Mouse (Mus musculus) splenic B cell, adult 2 months (primary cell): ENCODE results near the gene Prkab1.
A peak's percentile ranks its signal among the peaks of the same experiment; 100 is the strongest.

Experiments
- DNase-seq: peaks from one replicate; pipeline ENCODE4 v3.0.0-alpha.2; 2011; ENCODE audit warnings: low read depth, low spot score
- H3K27me3 ChIP-seq: 2 replicates; pipeline ENCODE4 v1.6.1; 2012; ENCODE audit warnings: mild to moderate bottlenecking, low read length, moderate library complexity, mixed read lengths; ENCODE audit not compliant: control insufficient read depth, poor library complexity, insufficient read depth, severe bottlenecking
- H3K36me3 ChIP-seq: 2 replicates; pipeline ENCODE4 v1.6.1; 2012; ENCODE audit warnings: mild to moderate bottlenecking, low read length, moderate library complexity, mixed read lengths; ENCODE audit not compliant: control insufficient read depth, poor library complexity, insufficient read depth, severe bottlenecking

Gene Prkab1

DNA sequence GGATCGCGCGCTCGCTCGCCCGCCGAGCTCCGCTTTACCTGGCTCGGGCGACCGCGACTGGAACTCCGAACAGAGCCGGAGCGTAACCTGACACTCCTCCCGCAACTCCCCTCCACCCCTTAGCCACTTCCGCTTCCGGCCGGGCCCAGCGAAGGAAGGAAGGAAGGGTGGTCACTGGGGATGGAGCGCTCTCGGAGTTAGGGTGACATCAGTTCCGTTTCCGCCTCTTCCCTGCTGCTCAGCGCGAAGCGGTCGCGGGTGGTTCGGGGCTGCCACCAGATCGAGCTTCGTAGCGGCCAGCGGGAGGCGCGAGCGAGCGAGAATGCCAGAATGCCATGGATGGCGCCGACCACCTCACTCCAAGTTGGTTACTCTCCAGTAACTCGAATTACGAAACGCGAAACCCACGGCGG is at the start of gene Prkab1:
Gene Prkab1 (minus strand): TSS at position 182 of the 413 bp plus-strand sequence.
- DNase-seq: peak; percentile 95
- Histone ChIP-seq H3K36me3 (peaks cover 8% of the 10 kb centered on the region), H3K27me3 (no peaks in the 10 kb centered on the region)

DNA sequence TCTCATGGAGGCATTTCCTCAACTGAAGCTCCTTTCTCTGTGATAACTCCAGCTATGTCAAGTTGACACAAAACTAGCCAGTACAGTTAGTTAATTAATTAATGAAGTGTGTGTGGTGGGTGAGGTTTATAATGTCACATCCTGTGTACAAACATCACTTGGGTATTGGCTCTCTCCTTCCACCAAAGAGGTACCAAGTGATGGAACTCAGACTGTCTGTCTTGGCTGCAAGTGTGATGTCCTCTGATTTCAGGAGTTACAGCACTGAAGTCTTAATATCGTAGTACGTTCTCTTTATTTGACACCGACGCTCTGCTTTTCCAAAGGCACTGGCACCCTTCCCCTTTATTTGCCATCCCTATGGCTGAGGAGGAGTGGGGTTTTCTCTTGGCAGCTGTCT is 45.3 kb upstream of the Prkab1 start:
- no peaks in the 10 kb centered on the region for H3K36me3 ChIP-seq
- no peak for DNase-seq
- no peaks in the 10 kb centered on the region for H3K27me3 ChIP-seq

DNA sequence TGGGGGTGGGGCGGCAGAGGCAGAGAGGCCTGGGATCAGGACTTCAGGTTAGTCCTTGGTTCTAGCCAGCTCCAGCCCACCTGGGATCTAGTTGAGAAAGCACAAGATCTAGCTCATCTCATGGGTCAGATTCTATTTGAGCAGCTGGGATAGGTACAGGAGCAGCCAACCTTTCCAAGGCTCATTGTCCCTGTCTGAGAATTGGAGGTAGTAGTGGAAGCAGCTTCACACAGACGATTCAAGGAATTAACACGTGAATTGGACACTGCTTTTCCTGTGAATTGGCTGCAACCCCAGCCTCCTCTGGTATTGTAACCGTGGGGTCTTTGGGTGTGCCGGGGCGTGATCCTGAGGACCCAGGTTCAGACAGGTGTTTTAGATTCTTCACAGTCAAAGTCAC is 28.5 kb upstream of the Prkab1 start:
- no peak for DNase-seq
- no peaks in the 10 kb centered on the region for H3K36me3 ChIP-seq

DNA sequence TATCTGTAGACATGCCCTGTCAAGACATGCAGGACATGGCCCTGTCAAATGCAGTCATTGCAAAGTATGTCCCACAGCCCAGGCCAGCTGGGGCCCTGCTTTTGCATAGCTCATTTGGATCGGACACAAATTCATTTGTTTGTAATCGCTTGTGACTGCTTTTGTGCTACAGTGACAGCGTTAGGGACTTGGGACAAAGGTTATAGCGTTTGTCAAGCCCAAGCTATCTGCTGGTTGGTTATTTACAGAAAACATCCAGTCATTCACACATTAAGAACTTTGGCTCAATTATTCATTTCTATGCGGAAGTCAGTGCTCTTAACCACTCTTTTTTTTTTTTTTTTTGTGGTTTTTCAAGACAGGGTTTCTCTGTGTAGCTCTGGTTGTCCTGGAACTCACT is 27.9 kb upstream of the Prkab1 start:
- Histone ChIP-seq H3K36me3 (no peaks in the 10 kb centered on the region), H3K27me3 (no peaks in the 10 kb centered on the region)
- DNase-seq: no peak

More for the DNA sequence above, 28.5 kb upstream of the Prkab1 start:
- no peaks in the 10 kb centered on the region for H3K27me3 ChIP-seq

DNA sequence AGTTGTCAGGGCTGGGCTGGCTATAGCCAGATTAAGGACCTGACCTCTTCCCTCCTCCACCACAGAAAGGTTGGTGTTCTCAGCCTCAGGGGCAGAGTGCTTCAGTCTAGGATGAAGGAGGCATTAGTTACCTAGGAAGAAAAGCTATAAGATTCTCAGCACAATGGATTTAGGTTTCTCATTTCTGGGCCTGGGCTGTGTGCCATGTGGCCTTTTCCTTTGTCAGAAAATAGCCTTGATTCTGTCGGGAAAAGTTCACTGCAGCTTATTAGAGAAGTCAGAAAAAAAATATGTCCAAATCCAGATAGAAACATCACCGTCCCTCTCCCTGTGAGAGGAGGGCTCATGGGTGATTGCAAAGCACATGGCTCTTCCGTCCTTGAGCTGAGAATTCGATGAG is 25.5 kb upstream of the Prkab1 start:
- Histone ChIP-seq H3K36me3 (no peaks in the 10 kb centered on the region), H3K27me3 (no peaks in the 10 kb centered on the region)
- DNase-seq: no peak

DNA sequence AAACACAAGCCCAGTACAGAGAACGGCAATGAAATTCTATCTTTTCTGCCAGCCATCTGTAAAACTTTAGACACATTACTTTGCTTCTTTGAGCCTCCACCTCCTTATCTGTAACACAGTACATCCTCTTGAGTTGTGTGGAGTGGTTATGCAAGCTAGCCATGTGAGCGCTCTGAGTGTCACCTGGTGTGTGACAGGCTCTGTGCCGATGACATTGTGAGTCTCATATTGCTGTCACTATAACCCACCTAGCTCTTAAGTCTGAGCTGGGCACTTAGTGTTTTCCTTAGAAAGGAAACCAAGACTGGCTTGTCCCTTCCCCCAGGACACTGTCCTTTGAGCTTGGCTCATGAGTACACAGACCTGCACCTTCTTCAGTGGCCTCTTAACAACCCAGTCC is 24.0 kb upstream of the Prkab1 start:
- no peaks in the 10 kb centered on the region for H3K27me3 ChIP-seq
- no peaks in the 10 kb centered on the region for H3K36me3 ChIP-seq
- DNase-seq: no peak

DNA sequence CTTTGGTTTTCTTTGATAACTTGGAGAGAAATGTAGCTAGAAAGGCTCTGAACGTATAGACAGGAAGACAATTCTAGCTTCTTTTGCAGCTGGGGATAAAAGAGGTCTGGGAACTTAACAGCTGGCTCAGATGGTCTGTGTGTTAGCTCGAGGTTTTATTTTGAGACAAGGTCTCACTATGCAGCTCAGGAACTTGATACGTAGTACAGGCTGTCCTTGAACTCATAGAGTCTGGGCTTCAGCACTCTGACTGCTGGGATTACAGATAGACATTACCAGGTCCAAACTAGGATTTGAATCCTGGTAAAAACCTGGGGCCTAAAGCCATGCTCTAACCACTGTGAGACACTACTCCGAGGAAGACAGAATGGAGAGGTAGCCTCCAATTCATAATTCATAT is 21.9 kb upstream of the Prkab1 start:
- Histone ChIP-seq H3K27me3 (no peaks in the 10 kb centered on the region), H3K36me3 (no peaks in the 10 kb centered on the region)
- no peak for DNase-seq

DNA sequence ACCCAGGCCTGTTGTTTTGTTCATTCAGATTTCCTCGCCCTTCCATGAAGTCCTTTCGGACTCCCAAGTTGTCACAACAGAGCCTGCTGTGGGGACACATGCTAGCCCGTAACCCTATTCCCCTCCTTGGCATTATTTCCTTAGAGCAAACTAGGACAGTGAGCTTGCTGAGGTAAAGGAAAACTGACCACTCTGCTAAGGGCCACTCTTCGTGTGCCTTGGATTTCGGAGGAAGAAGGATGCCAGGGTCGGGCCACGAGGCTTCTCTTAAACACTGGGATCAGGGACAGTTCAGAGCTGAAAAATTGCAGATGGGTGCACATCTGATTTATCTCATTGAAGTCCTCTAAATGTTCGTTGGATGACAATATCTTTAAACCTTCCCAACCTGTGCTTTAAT is 21.3 kb upstream of the Prkab1 start:
- H3K36me3 ChIP-seq: no peaks in the 10 kb centered on the region
- no peak for DNase-seq
- H3K27me3 ChIP-seq: no peaks in the 10 kb centered on the region

DNA sequence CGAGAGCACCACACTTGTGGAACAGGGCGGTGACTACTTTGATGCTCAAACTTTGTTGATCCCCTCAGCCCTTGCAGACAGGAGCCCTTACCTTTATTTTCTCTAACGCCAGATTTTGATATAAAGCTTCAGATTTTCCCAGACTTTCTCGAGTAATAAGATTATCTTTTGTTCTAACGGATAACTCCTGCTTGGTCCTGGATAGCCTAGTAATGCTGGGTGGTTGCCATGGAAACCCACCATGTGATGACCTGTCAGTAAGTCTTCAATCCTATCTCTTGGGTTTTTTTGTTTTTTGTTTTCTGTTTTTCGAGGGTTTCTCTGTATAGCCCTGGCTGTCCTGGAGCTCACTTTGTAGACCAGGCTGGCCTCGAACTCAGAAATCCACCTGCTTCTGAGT is 17.9 kb upstream of the Prkab1 start:
- no peaks in the 10 kb centered on the region for H3K27me3 ChIP-seq
- no peak for DNase-seq

DNA sequence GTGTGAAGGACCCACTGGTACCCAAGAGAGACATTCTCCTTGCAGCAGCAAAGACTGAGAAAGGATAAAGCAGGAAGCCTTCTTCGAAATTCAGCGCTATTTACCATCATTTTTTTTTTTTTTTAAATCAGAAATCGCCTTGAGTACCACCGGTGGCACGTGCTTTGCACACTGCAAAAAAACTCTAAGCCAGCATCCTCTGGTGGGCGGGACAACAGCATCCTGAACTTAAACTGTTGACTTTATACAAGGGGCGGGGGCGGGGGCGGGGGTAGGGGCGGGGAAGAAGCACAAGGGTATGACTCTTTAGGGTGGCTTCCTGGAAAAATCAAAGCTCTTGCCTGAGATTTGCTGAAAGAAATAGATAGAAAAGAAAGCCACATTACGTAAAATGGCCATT is 15.4 kb upstream of the Prkab1 start:
- no peak for DNase-seq
- Histone ChIP-seq H3K27me3 (no peaks in the 10 kb centered on the region), H3K36me3 (no peaks in the 10 kb centered on the region)

More for the DNA sequence above, 17.9 kb upstream of the Prkab1 start:
- H3K36me3 ChIP-seq: no peaks in the 10 kb centered on the region

DNA sequence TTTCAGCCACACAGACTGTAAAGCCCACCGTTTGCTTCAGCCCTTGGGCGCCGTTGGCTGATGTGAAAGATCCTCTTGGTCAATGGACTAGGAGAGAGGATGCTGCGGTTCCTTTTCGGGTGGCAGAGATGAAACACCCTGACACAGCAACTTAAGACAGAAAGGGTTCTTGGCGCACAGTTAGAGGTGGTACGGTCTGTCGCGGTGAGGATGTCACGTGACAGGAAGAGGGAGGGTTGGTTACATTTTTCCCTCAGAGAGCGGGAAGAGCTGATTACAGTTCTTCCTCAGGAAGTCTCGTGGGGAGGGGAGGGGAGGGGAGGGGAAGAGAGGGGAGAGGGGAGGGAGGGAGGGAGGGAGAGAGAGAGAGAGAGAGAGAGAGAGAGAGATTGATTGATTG is 13.4 kb upstream of the Prkab1 start:
- Histone ChIP-seq H3K36me3 (no peaks in the 10 kb centered on the region), H3K27me3 (no peaks in the 10 kb centered on the region)
- no peak for DNase-seq

DNA sequence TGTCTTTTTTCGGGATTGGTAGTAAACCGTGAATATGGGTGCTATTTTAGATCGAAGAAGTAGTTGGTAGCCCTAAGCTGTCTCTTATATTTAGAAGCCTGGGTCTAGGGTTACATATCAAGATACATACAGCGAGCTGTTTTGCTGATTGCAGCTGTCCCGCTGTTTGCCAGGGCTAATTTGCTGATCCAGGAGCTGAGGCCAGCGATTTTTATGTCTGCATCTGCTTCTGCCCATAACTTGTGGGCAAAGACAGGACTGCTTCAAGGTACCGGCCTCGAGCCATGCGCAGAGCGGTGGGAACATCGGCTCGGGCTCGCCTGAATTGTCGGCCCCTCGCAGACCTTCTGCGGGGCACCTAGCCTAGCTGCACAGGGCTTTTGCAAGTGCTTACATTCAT is 12.2 kb upstream of the Prkab1 start:
- no peaks in the 10 kb centered on the region for H3K27me3 ChIP-seq

DNA sequence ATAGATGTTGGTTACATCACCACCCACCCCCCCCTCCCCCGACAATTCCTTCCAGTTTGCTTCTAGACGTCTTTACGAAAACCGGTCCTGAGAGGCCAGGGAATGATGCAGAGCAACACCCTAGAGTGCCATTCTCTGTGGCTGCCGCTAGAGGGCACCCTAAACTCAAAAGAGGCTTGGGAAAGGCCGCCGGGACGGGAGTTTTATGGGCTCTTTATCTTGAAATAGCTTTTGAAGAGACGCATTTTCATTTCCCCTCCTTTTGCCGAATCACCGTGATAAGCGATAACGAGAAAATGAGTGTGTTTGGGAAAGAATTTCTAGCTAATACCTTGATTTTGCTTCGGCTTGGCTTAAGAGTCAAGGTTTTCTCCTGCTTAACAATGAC is 6.9 kb upstream of the Prkab1 start:
- no peaks in the 10 kb centered on the region for H3K36me3 ChIP-seq
- DNase-seq: peak; percentile 74
- no peaks in the 10 kb centered on the region for H3K27me3 ChIP-seq

More for the DNA sequence above, 12.2 kb upstream of the Prkab1 start:
- H3K36me3 ChIP-seq: no peaks in the 10 kb centered on the region
- DNase-seq: no peak

DNA sequence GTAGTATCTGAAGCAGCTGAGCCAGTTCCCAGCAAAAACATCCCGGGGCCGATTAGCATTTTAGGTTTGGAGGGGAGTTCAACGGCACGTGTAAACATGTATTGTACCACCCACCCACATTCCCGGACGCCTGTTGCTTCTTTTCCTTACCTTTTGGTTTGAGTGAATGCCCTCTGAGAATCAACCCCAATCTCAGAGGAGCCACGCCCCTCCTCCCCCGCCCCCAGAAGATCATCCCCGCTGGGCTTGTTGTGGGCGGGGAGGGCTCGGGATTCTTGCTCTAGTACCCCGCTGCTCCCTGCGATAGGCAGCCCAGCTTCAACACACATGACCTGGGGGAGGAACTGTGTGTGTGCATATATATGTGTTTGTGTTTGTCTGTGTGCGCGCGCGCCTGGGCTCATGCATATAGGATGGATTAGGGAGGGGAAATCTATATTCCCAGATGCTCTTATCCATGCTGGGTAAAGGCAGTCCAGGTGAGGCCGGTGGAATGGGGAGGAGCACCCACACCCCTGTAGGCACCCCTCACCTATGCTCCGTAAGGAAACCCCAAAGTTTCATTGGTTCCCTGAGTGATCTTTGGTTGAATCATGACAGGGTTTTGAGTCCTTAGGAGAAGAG is 6.4 kb upstream of the Prkab1 start:
- Histone ChIP-seq H3K36me3 (no peaks in the 10 kb centered on the region), H3K27me3 (no peaks in the 10 kb centered on the region)
- DNase-seq: no peak

DNA sequence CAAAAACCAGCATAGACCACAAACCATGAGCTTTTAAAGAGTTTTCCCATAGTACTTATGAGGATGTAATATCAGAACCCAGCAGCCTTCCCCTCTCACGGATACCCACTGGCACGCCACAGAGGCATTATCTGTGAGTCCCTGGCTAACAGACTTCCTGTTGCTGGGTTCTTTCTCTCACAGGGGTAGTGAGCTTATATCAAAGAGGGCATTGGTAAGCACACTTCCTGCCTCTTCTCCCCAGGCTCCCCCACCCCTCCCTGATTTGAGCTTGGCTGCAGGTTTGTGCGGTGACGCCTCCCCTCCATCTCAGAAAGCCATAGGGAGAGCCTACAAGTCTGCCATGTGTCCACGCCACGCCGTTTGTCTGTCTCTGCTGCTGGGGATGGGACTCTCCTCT is 4.8 kb upstream of the Prkab1 start:
- DNase-seq: peak; percentile 39
- Histone ChIP-seq H3K36me3 (no peaks in the 10 kb centered on the region), H3K27me3 (no peaks in the 10 kb centered on the region)

DNA sequence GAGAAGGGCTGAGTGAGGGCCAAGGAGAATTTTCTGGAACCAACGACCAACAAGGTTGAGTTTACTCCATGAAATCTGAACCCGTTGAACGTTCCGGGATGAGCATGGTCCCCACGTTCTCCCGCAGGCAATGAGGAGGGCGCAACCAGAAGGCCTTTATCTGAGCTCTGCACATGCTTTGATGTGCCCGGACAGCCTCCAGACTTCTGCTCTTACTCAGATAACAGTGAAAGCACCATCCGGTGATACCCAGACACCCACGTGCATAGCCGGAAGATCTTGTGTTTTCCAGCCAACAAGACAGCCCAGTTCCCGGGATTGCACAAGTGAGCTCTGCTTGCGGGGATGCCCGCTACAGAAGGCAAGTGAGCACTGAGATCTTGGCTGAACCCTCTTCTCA is 2.3 kb upstream of the Prkab1 start:
- Histone ChIP-seq H3K36me3 (no peaks in the 10 kb centered on the region; the same call in 1 of the 2 replicates), H3K27me3 (no peaks in the 10 kb centered on the region)
- DNase-seq: no peak
